Mouse (Mus musculus): Measurements from ENCODE around the gene Tpbgl.
A peak's percentile ranks its signal among the peaks of the same experiment; 100 is the strongest.

Gene Tpbgl

DNA sequence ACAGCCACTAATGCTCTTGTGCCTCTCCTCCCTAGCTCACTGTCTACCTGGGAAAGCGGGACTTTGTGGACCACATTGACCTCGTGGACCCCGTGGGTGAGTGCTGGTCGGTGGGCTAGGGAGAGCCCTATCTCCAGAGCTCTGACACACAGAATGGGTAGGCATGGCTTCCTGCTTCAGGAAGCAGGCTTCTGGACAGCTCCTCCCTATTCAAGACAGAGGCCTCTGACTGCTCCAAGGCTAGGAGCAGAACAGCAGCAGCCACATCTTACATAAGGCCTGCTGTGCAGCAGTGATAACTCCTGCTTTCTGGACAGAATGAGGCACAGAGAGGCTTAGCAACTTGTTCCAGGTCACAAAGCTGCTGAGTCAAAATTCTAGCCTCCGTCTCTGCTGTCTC, 43.3 kb downstream of the Tpbgl start:
- no peak for ATAC-seq (ENCODE audit: insufficient number of reproducible peaks, low FRiP score, low TSS enrichment)

GRCm38 (mm10) chr7:99582867-99583266, 44.0 kb downstream of the Tpbgl start:
- no peak for ATAC-seq (ENCODE audit: insufficient number of reproducible peaks, low FRiP score, low TSS enrichment)

DNA sequence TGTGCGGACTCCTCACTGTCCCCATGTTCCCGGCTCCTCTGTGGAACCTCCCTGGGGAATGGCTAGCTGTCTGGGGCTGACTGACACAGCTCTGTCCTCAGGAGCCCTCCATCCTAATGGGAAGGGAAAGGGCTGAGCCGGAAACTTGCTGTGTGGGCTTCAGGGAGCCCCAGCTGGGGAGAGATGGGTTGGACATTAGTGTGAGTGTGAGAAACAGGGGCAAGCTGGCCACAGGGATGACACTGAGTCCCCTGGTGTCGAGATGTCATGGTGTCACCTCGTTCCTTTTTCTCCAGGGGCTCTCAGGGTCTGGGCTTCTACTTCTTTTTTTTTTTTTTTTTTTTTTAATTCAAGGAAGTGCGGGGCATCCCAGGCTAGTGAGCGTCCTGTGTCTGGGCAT, 44.6 kb downstream of the Tpbgl start:
- no peak for ATAC-seq (ENCODE audit: insufficient number of reproducible peaks, low FRiP score, low TSS enrichment)

DNA sequence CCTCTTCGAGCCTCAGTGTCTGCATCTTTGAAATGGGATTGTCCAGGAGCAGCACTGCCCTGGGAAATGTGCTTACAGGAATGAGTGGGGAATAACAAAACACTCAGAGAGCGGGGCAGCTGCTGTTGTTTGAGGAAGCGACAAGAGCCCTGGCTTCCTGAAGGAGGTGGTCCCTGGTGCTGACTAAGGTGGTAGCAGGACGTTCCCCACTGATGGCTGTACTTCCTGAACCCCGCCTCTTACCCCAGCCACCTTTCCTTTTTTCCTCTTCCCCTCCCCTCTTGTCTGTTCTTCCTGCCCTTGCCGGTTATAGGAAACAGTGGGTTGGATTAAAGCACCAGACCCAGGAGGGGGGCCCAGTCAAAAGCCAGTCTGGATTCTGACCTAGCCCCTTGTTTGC, 46.7 kb downstream of the Tpbgl start:
- ATAC-seq (ENCODE audit: insufficient number of reproducible peaks, low FRiP score, low TSS enrichment): no peak

GRCm38 (mm10) chr7:99579491-99580190, 47.3 kb downstream of the Tpbgl start:
- peak; percentile 79 for ATAC-seq (ENCODE audit: insufficient number of reproducible peaks, low FRiP score, low TSS enrichment)

- ATAC-seq (ENCODE audit: insufficient number of reproducible peaks, low FRiP score, low TSS enrichment): no peak
These were observed 48.7 kb downstream of the Tpbgl start for GRCm38 (mm10) chr7:99578246-99578645.
